Mouse (Mus musculus) olfactory bulb, adult 2 months (tissue): ENCODE data around the gene Lpcat4.

Experiments used
- CTCF ChIP-seq: fragments of 200-500 bp; IDR thresholded peaks from 2 replicates; pipeline ENCODE4 v1.5.1; 2012; ENCODE audit warnings: low read depth, mild to moderate bottlenecking, low read length, moderate library complexity; ENCODE audit not compliant: insufficient read depth
- POLR2A ChIP-seq: fragments of 200-500 bp; IDR thresholded peaks from 2 replicates; pipeline ENCODE4 v1.6.1; 2012; ENCODE audit warnings: mild to moderate bottlenecking, low read depth, low read length, moderate library complexity; ENCODE audit not compliant: insufficient read depth

- TF ChIP-seq POLR2A (no peak), CTCF (no peak)
Measured at GRCm38 (mm10) chr2:112247323-112247722, 8.1 kb downstream of the Lpcat4 start.
